Mouse (Mus musculus) mouse embryonic stem cell (cell line): ENCODE results near the gene Mmd.
"Not testable (repeated sequence)": the region's sequence is repeated elsewhere in the genome, so short reads cannot be mapped to it uniquely, and the experiment has no call there.

Source experiments
- in situ Hi-C, 2 experiments: fragments of 300-500 bp; cut with MboI; formaldehyde crosslinking; loops; 1 replicate in 1 of 2; 3 replicates in 1 of 2; pipeline ENCODE4 v1.14.3; 2019 to 2020; ENCODE audit warnings: low sequenced_read_pairs in 2 of 2, low pct_unique_long_range_greater_than_20kb in 1 of 2, mixed read lengths in 1 of 2; ENCODE audit not compliant: unreplicated experiment in 1 of 2

Gene Mmd

GRCm38 (mm10) chr11:90274187-90274586, 24.9 kb downstream of the Mmd start:
- in situ Hi-C loops: no loop called here

GRCm38 (mm10) chr11:90275663-90276062, 26.4 kb downstream of the Mmd start:
- in situ Hi-C loops: no loop called here

GRCm38 (mm10) chr11:90276150-90276549, 26.9 kb downstream of the Mmd start:
- in situ Hi-C loops: no loop called here

- in situ Hi-C loops: no loop called here
Observed at GRCm38 (mm10) chr11:90276561-90276960, 27.3 kb downstream of the Mmd start.

GRCm38 (mm10) chr11:90280069-90280468, 30.8 kb downstream of the Mmd start:
- in situ Hi-C loops: no loop called here

- in situ Hi-C loops: not testable (repeated sequence)
Observed at GRCm38 (mm10) chr11:90281943-90282342, 32.7 kb downstream of the Mmd start.

GRCm38 (mm10) chr11:90283159-90283558, 33.9 kb downstream of the Mmd start:
- in situ Hi-C loops: no loop called here

- in situ Hi-C loops: no loop called here
Observed at GRCm38 (mm10) chr11:90283601-90284000, 34.3 kb downstream of the Mmd start.

GRCm38 (mm10) chr11:90284079-90284478, 34.8 kb downstream of the Mmd start:
- in situ Hi-C loops: no loop called here

- in situ Hi-C loops: no loop called here
Observed at GRCm38 (mm10) chr11:90284623-90285022, 35.4 kb downstream of the Mmd start.

- in situ Hi-C loops: no loop called here
Observed at GRCm38 (mm10) chr11:90286550-90287154, 37.4 kb downstream of the Mmd start.

GRCm38 (mm10) chr11:90291156-90291555, 41.9 kb downstream of the Mmd start:
- in situ Hi-C loops: no loop called here

- in situ Hi-C loops: no loop called here
Observed at GRCm38 (mm10) chr11:90292766-90293165, 43.5 kb downstream of the Mmd start.

- in situ Hi-C loops: no loop called here
Observed at GRCm38 (mm10) chr11:90294622-90295021, 45.4 kb downstream of the Mmd start.

- in situ Hi-C loops: no loop called here
Observed at GRCm38 (mm10) chr11:90306067-90306466, 56.8 kb downstream of the Mmd start.

GRCm38 (mm10) chr11:90306993-90307392, 57.7 kb downstream of the Mmd start:
- in situ Hi-C loops: no loop called here

- in situ Hi-C loops: no loop called here
Observed at GRCm38 (mm10) chr11:90314606-90315005, 65.3 kb downstream of the Mmd start.

- in situ Hi-C loops: no loop called here
Observed at GRCm38 (mm10) chr11:90317482-90317881, 68.2 kb downstream of the Mmd start.

GRCm38 (mm10) chr11:90320922-90321321, 71.7 kb downstream of the Mmd start:
- in situ Hi-C loops: no loop called here

- in situ Hi-C loops: no loop called here
Observed at GRCm38 (mm10) chr11:90324597-90324996, 75.3 kb downstream of the Mmd start.

GRCm38 (mm10) chr11:90326146-90326545, 76.9 kb downstream of the Mmd start:
- in situ Hi-C loops: loop anchor here in 1 of 2 experiments (25.0 kb wide), 1 partner anchor 286 kb away; no protein-coding TSS in a partner anchor
